Mouse (Mus musculus): ENCODE data around the gene Ppfia4. TPM values are rescaled to one million over a fixed set of nuclear protein-coding genes. Genes with fewer than 3 reads are reported as not detected.

Ppfia4 gene
- polyA plus RNA-seq, 1 experiment = 5.1 TPM

DNA sequence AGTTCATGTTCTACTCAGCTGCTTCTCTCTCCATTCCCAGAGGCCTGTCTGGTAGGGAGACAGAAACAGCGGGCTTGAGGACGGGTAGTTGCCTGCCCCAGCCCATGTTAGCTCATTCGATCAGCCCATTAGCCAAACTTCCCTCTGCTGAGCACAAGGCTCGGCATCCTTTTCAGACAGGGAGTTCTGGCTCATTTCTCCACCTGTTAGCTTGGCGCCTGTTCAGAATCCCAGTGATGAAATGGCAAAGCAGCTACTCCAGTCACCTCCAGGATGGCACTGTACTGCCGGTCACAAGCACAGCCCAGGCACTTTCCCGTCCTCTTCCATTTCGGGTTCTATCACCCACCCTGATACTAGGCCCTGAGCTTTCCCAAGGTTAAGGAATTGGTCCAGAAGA, 35.5 kb downstream of the Ppfia4 start:
- H3K27ac ChIP-seq (ENCODE audit: control insufficient read depth, insufficient read depth, low read depth, low read length) = no peak overlapping the region
- no peak overlapping the region for H3K4me3 ChIP-seq (ENCODE audit: control insufficient read depth, low read depth, low read length)
- no peaks in the 10 kb centered on the region for H3K36me3 ChIP-seq (ENCODE audit: control insufficient read depth, insufficient read depth, low read length)
- TF ChIP-seq CTCF (IDR thresholded peaks at IDR 0.05; ENCODE audit: control insufficient read depth, insufficient read depth, insufficient replicate concordance, low read depth, low read length) (no peak), POLR2A (IDR thresholded peaks at IDR 0.05; ENCODE audit: control insufficient read depth, low read depth, low read length) (no peak)
- H3K27me3 ChIP-seq (ENCODE audit: control insufficient read depth, insufficient read depth, low read length) = no peaks in the 10 kb centered on the region; the same call in 1 of the 2 replicates
- H3K4me1 ChIP-seq (ENCODE audit: control insufficient read depth, insufficient read depth, low read length) = peaks cover 7% of the 10 kb centered on the region

DNA sequence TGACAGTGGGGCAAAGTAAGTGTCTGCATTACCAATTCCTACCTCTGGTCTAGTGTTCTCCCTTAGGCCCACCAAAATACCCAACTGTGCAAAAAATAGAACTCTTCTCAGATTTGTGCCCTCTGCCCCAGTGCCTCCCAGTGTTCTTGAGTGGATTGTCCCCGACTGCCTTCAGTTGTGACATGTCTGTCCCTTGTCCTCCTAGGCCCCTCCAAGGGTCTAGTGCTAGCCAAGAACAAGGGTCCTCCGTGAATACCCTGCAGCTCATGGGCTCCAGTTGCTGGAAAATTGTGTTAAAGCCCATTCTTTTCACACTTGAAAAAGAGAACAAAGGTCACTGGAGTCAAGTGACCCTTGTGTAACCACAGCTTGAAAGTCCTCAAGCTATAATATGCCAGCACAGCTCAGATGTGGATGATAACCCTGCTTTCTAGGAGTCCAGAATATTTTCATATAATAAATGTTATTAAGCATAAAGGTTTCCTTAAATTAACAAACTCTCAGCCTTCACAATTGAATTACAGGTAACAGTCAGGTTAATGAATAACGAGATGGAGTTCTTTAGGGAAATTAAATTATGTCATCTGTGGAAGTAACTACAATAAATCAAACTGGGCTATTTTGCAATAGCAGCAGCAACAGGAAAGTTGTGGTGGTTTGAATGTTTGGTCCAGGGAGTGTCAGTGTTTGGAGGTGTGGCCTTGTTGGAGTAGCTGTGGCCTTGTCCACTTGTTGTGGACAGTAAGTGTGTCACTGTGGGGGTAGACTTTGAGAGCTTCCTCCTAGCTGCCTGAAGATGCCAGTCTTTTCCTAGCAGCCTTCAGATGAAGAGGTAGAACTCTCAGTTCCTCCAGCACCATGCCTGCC, 38.8 kb downstream of the Ppfia4 start:
- Histone ChIP-seq H3K27me3 (ENCODE audit: control insufficient read depth, insufficient read depth, low read length) (no peaks in the 10 kb centered on the region; the same call in 1 of the 2 replicates), H3K27ac (ENCODE audit: control insufficient read depth, insufficient read depth, low read depth, low read length) (no peak overlapping the region), H3K4me1 (ENCODE audit: control insufficient read depth, insufficient read depth, low read length) (peaks cover 7% of the 10 kb centered on the region), H3K36me3 (ENCODE audit: control insufficient read depth, insufficient read depth, low read length) (no peaks in the 10 kb centered on the region), H3K4me3 (ENCODE audit: control insufficient read depth, low read depth, low read length) (no peak overlapping the region)
- no peak for TF ChIP-seq POLR2A (IDR thresholded peaks at IDR 0.05; ENCODE audit: control insufficient read depth, low read depth, low read length)
- no peak for TF ChIP-seq CTCF (IDR thresholded peaks at IDR 0.05; ENCODE audit: control insufficient read depth, insufficient read depth, insufficient replicate concordance, low read depth, low read length)

DNA sequence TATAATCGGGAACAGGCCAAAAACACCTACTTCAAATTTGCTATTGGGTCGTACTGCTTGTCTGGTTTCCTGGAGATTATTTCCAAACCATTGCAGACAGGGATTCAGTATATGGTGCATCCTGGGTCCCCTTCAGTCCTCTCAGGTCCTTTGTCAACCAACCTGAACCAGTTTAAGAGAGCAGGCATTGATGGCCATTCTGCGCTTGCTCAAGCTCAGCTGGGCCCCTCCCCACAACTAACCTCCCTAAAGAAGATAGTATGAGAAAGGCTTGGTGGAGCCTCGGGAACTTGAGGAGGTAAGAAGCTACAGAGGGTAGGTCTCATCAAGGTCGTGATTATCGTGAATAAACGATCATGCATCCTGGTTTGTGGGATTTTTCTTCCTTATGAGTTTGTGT, 39.5 kb downstream of the Ppfia4 start:
- Histone ChIP-seq H3K27me3 (ENCODE audit: control insufficient read depth, insufficient read depth, low read length) (no peaks in the 10 kb centered on the region), H3K36me3 (ENCODE audit: control insufficient read depth, insufficient read depth, low read length) (no peaks in the 10 kb centered on the region), H3K4me1 (ENCODE audit: control insufficient read depth, insufficient read depth, low read length) (peaks cover 5% of the 10 kb centered on the region), H3K27ac (ENCODE audit: control insufficient read depth, insufficient read depth, low read depth, low read length) (no peak overlapping the region), H3K4me3 (ENCODE audit: control insufficient read depth, low read depth, low read length) (no peak overlapping the region)
- TF ChIP-seq CTCF (IDR thresholded peaks at IDR 0.05; ENCODE audit: control insufficient read depth, insufficient read depth, insufficient replicate concordance, low read depth, low read length) = no peak
- no peak for TF ChIP-seq POLR2A (IDR thresholded peaks at IDR 0.05; ENCODE audit: control insufficient read depth, low read depth, low read length)

DNA sequence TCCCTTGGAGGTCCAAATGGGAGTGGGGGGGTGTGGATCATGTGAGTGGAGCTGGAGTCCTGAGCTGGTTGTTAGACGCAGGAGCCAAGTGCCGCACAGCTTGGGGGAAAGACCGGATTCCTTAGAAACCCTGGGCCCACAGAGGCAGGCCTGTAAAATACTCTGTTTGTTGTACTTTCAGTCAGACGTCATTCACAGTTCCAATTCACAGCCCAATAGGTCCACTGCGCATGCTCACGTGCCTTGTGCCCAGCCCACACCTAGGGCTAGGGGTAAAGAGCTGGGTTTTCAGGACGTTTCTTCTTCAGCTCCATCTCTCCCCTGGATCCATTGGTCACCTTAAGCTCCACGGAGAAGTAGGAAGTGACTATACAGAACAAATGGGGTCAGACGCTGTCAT, 40.1 kb downstream of the Ppfia4 start:
- no peaks in the 10 kb centered on the region for H3K36me3 ChIP-seq (ENCODE audit: control insufficient read depth, insufficient read depth, low read length)
- TF ChIP-seq CTCF (IDR thresholded peaks at IDR 0.05; ENCODE audit: control insufficient read depth, insufficient read depth, insufficient replicate concordance, low read depth, low read length) = no peak
- no peak for TF ChIP-seq POLR2A (IDR thresholded peaks at IDR 0.05; ENCODE audit: control insufficient read depth, low read depth, low read length)
- H3K27ac ChIP-seq (ENCODE audit: control insufficient read depth, insufficient read depth, low read depth, low read length) = no peak overlapping the region
- H3K27me3 ChIP-seq (ENCODE audit: control insufficient read depth, insufficient read depth, low read length) = no peaks in the 10 kb centered on the region
- H3K4me1 ChIP-seq (ENCODE audit: control insufficient read depth, insufficient read depth, low read length) = peaks cover 6% of the 10 kb centered on the region
- H3K4me3 ChIP-seq (ENCODE audit: control insufficient read depth, low read depth, low read length) = no peak overlapping the region

- Histone ChIP-seq H3K27ac (ENCODE audit: control insufficient read depth, insufficient read depth, low read depth, low read length) (no peak overlapping the region), H3K4me3 (ENCODE audit: control insufficient read depth, low read depth, low read length) (no peak overlapping the region), H3K36me3 (ENCODE audit: control insufficient read depth, insufficient read depth, low read length) (no peaks in the 10 kb centered on the region), H3K4me1 (ENCODE audit: control insufficient read depth, insufficient read depth, low read length) (peaks cover 6% of the 10 kb centered on the region), H3K27me3 (ENCODE audit: control insufficient read depth, insufficient read depth, low read length) (no peaks in the 10 kb centered on the region)
- TF ChIP-seq CTCF (IDR thresholded peaks at IDR 0.05; ENCODE audit: control insufficient read depth, insufficient read depth, insufficient replicate concordance, low read depth, low read length) = no peak
- TF ChIP-seq POLR2A (IDR thresholded peaks at IDR 0.05; ENCODE audit: control insufficient read depth, low read depth, low read length) = no peak
Measured at GRCm38 (mm10) chr1:134292073-134292472, 40.7 kb downstream of the Ppfia4 start.

DNA sequence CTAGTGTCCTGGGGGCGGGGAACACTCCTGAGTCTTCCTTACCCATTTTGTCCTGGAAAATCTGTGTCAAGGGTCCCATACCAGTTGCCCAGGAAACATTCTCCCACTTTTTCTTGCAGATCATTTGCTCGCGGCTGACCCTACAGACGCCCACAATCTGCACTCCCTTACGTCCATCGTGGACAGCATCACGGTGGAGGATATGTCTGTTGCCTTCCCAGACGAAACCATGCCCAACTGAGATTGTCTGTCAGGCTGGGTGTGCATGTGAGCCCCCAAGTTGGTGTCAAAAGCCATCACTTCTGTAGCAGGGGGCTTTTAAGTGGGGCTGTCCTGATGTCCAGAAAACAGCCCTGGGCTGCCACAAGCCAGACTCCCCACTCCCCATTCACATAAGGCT, 41.2 kb downstream of the Ppfia4 start:
- Histone ChIP-seq H3K36me3 (ENCODE audit: control insufficient read depth, insufficient read depth, low read length) (no peaks in the 10 kb centered on the region), H3K27ac (ENCODE audit: control insufficient read depth, insufficient read depth, low read depth, low read length) (no peak overlapping the region), H3K4me1 (ENCODE audit: control insufficient read depth, insufficient read depth, low read length) (peaks cover 6% of the 10 kb centered on the region), H3K27me3 (ENCODE audit: control insufficient read depth, insufficient read depth, low read length) (no peaks in the 10 kb centered on the region), H3K4me3 (ENCODE audit: control insufficient read depth, low read depth, low read length) (no peak overlapping the region)
- no peak for TF ChIP-seq POLR2A (IDR thresholded peaks at IDR 0.05; ENCODE audit: control insufficient read depth, low read depth, low read length)
- TF ChIP-seq CTCF (IDR thresholded peaks at IDR 0.05; ENCODE audit: control insufficient read depth, insufficient read depth, insufficient replicate concordance, low read depth, low read length) = no peak

GRCm38 (mm10) chr1:134290909-134291308, 41.8 kb downstream of the Ppfia4 start:
- Histone ChIP-seq H3K36me3 (ENCODE audit: control insufficient read depth, insufficient read depth, low read length) (no peaks in the 10 kb centered on the region), H3K27ac (ENCODE audit: control insufficient read depth, insufficient read depth, low read depth, low read length) (no peak overlapping the region), H3K4me1 (ENCODE audit: control insufficient read depth, insufficient read depth, low read length) (peaks cover 6% of the 10 kb centered on the region), H3K4me3 (ENCODE audit: control insufficient read depth, low read depth, low read length) (no peak overlapping the region), H3K27me3 (ENCODE audit: control insufficient read depth, insufficient read depth, low read length) (no peaks in the 10 kb centered on the region)
- TF ChIP-seq CTCF (IDR thresholded peaks at IDR 0.05; ENCODE audit: control insufficient read depth, insufficient read depth, insufficient replicate concordance, low read depth, low read length) (peak; percentile 89; the same call in 1 of the 2 replicates), POLR2A (IDR thresholded peaks at IDR 0.05; ENCODE audit: control insufficient read depth, low read depth, low read length) (no peak)

All from testis, adult 2 months (tissue).